Mouse (Mus musculus): ENCODE measurements around the gene AI837181.
A peak's percentile ranks its signal among the peaks of the same experiment; 100 is the strongest.
"Not testable (repeated sequence)": the region's sequence is repeated elsewhere in the genome, so short reads cannot be mapped to it uniquely, and the experiment has no call there.

Gene AI837181

DNA sequence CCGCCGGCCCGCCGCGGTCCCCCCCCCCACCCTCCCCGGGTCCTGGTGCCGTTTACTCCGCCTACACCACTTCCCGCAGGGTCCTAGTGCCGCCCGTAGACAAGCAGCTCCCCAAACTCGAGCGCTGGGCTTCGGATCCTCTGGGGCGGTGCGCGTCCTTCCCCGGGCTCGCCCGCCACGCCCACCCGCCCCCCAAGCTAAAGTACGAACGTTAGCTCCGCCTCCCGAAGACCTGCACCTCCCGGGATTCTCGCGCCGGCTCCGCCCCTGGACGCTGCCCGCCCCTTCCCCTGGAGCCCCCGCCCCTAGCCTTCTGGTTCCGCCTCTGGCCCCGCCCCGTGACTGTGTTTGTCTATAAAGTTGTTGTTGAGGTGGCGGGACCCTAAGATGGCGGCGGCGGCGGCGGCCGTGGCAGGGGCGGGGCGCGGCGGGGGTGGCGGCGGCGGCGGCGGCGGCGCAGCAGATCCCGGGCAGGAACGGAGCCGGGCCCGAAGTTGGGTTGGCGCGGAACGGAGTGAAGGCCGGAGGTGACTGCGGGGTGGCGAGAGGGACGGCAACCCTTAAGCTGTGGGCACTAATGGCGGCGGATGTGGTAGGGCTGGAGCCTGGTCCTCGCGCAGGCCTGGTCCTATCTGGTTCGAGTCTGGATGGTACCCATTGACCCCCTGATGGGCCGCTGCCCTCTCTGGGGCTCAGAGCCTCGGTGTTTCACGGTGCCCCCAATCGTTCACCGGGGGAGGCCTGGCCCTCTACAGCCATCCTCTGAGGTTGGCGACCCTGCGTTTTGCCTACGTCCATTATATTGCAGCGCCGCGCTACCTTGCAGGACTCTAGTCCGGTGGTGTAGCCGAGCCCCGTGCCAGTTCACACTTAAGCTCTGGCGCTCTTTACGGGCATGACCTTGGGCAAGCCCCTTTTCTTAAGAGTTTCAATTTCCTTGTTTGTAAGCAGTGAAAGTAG, at the start of gene AI837181, which contains the start of gene Drap1:
AI837181 (plus strand) TSS at position 363 of the 960 bp plus-strand sequence.
Drap1 (minus strand) TSS at position 198 of the 960 bp plus-strand sequence.
- DNase-seq (ENCODE audit: low spot score) = peak; percentile 95

DNA sequence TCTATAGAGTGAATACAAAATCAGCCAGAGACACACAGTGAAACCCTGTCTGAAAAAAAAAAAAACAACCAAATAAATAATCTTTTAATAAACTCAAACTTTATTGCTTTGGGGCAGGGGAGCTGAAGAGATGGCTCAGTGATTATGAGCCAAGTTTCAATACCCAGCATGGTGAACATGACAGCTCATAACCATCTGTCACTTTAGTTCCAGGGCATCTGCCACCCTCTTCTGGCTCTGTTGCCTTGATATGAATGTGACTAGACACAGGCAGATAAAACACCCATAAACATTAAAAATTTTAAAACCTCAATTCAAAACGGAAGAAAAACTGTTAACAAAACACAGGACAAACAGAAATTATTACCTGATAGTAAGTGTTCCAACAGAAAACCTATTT, 47.5 kb upstream of the AI837181 start:
- DNase-seq (ENCODE audit: low spot score) = no peak

DNA sequence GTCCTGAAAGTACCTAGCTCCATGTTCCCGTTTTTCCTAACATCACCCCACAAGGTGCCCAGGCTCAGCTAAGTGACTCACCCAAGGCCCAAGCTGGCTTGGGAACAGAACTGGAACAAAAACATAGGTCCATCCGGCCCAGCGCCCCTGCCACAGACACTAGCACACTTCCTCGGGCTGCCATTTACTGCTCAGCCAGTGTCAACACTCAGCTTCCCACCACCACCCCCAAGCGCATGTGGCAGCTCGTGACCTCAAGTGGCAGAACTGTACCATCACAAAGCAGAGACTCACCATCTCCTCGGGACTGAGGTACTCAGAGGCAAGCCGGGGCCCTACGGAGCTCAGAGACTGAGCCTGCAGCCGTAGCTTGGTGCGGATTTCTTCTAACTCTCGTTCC, 41.6 kb upstream of the AI837181 start:
- no peak for DNase-seq (ENCODE audit: low spot score)

DNA sequence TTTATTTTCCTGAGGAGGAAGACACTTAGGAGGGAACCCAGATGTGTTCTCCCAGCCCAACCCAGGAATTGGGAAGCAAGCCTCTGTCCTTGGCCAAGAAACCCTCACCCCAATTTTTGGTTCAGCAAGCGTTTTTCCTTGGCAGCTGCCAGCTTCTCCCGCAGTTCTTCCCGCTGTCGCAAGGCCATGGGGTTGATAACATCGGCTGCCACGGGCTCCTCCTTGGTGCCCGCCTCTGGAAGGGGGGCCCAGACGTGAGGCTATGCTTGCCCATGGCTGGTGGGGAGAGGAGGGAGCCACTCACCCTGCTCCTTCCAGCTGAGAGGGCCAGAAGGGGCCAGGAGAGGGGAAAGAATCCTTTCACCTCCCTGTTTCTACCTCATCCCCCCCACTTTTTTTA, 40.2 kb upstream of the AI837181 start:
- no peak for DNase-seq (ENCODE audit: low spot score)

DNA sequence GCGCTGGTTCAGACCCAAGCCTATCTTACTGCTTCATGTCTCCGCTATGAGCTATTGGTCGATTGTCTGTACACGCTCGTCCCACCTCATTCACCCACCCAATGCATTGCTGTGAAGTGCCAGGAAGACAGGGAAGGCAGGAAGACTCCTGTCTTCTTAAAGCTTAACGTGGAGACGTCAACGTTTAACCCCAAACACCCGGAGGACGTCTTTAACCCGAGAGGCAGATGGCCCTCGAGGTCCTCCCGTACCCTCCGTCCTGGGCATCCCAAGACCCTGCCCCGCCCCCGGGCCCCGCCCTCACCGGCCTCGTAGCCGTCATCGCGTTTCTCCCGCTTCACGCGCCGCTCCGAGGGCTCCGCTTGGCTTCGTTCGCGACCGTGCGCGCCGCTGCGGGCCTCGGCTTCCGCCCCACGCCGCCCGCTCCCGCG, 36.9 kb upstream of the AI837181 start:
- DNase-seq (ENCODE audit: low spot score) = peak; percentile 27

DNA sequence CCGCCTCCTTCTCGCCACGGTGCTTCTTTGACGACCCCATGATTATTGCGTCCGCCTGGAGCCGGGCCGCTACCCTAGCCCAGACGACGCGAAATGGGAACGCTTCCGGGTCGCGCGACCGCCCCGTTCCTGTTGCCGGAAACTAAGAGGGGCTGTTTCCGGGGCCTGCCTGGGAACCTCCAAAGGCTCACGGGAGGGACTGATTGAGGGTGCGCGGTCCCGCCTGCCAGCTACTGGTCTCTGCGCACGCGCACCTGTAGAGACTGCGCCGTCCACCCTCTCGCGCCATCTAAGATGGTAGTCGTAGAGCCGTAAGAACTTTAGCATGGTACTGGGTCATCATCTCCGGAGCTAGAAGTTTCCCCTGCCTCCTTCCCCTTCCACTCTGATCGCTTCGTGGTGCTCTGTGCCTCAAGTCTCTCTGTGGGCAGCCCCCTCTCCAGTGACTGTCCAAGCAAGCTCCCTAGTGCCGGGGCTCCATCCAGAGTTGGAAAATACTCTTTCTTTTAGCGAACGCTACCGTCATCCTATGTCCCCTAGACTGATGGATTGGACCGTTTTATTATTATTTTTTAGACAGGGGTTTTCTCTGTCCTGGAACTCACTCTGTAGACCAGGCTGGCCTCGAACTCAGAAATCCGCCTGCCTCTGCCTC, 36.2 kb upstream of the AI837181 start, which contains the start of gene Sart1:
Sart1 (minus strand) TSS at position 116 of the 655 bp plus-strand sequence.
- DNase-seq (ENCODE audit: low spot score) = peak; percentile 95

DNA sequence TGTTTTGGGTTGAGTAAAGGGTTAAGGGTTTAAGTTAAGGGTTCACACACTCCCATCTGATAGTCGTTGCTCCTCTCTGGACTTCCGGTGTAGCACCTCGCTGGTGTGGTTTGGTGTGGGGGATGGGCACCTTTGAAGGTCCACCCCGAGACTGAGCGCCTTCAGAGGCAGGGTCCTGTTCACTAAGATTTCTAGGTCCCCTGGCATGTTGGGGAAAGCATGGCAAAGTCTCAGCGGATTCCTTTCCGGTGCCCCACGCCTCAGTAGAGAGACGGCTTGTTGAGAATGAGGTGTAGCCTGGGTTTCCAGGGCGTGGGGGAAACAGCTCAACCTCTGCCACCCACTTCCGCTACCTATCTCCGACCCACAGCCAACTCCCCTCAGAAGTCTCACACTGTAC, 35.3 kb upstream of the AI837181 start:
- peak; percentile 52 for DNase-seq (ENCODE audit: low spot score)

DNA sequence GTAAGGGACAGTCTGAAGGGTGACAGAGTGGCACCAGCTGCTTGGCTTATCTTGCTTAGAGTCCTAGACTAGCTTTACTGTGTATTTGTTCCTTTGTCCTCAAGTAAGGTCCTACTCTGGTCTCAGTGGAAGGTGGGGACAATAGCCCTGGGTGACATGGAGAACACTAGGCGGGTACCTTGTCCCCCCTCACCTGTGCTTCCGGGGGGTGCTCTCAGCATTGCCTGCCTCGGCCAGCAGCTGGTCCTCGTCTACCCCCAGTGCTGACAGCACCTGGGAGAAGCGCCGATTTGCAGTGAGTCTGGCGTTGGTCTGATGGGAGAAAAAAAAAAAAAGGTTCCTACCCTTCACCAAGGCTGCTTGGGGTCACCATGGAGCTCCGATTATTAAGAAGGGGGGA, 34.5 kb upstream of the AI837181 start:
- no peak for DNase-seq (ENCODE audit: low spot score)

DNA sequence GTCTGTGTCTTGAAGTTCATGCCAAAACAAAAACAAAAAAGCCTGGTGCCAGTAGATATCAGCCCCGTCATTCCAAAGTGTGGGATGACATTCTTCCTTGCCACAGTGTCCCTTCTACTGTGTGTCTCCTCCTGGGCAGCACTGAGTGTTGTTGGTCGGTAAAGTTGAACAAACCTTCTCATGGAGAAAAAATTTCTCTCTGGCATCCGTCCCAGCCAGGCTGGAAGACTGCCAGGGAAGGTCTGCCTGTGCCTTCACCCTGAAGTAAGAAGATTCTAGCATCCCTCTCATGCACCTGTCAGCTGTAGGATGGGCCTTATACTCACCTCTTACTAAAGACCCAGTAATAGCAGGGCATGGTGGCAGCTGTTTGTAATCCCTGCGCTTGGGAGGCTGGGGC, 32.1 kb upstream of the AI837181 start:
- DNase-seq (ENCODE audit: low spot score) = peak; percentile 78

DNA sequence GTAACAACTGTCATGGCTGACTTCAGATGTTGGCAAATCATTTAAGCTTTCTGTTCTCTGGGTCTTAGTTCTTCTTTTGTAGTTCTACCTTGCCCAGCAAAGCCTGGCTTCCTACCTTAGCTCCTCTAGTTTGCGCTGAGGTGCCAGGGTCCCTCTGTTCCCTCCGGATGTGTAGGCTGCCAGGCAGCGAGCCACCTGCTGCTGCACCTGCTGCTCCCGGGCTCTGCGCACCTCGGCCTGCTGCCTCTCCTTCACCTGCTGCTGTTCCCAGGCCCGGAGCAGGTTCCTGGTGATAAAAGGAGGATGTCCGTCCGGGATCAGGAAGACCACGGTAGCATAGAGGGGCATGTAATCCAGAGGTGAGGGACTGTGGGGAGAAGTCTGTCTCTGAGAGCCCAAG, 30.8 kb upstream of the AI837181 start:
- DNase-seq (ENCODE audit: low spot score) = no peak

DNA sequence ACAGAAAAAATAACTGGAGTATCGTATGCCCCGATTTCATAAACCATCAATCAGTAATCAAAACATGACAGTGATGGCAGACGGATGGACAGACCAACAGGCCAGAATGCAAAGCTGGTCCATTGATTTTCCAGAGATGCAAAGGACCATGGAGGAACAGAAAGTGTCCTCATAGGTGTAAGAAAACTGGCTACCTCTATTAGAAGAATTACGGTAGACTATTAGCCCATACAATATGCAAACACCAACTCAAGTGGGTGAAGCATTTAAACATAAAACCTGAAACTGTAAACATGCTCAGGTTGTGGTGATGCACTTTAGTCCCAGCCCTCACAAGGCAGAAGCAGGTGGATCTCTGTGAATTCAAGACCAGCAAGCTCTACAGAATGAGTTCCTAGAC, 29.6 kb upstream of the AI837181 start:
- DNase-seq (ENCODE audit: low spot score) = no peak

DNA sequence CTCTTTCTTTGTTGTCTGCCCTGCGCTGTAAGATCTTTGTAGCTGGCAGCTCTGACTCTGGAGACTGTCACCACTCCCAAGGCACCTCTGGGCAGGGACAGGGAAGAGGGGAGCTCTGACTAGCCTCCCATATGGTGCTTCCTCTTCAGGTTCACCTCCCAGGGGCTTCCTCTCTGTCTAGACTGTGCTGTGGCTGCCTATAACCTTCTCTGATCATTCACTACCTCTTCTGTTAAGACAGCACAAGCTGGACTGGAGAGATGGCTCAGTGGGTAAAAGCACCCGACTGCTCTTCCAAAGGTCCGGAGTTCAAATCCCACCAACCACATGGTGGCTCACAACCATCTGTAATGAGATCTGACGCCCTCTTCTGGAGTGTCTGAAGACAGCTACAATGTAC, 23.9 kb upstream of the AI837181 start:
- not testable (repeated sequence) for DNase-seq (ENCODE audit: low spot score)

DNA sequence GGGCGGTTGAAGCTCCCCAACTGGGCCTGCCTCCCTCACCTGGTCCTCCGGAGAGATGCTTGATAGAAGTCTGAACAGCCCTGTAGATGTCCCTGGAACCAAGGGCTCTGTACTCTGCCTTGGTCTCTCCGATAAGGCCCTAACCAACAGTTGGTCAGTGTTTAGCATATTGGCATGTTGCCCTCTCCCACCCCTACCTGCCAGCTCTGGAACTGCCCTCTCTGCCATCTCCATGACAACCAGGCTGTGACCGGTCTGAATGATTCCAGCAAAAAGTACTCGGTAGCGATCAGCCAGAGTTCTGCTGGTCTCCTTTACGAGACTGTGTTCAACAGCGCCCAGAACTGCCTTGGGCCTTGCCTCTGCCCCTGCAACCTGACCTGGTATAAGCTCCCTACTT, 22.7 kb upstream of the AI837181 start, which contains the start of gene Tsga10ip:
Tsga10ip (minus strand) TSS at position 234 of the 400 bp plus-strand sequence.
- DNase-seq (ENCODE audit: low spot score) = no peak

DNA sequence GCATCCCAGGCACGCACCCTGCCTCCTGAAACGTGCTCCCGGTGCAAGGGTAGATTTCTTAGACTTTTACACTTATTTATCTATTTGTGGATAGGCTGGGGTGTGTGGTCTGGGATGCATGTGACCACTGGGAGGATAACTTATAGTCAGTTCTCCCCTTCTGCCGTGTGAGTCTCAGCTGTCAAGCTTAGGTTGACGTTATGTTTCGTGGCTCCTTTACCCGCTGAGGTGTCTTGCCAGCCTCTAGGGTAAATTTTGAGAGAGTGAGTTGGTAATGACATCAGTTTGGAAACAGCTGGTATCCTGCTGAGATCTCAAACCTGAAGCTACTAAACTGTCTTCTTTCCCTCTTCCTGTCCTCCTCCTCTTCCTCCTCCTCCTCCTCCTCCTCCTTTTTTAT, 19.0 kb upstream of the AI837181 start:
- DNase-seq (ENCODE audit: low spot score) = no peak

DNA sequence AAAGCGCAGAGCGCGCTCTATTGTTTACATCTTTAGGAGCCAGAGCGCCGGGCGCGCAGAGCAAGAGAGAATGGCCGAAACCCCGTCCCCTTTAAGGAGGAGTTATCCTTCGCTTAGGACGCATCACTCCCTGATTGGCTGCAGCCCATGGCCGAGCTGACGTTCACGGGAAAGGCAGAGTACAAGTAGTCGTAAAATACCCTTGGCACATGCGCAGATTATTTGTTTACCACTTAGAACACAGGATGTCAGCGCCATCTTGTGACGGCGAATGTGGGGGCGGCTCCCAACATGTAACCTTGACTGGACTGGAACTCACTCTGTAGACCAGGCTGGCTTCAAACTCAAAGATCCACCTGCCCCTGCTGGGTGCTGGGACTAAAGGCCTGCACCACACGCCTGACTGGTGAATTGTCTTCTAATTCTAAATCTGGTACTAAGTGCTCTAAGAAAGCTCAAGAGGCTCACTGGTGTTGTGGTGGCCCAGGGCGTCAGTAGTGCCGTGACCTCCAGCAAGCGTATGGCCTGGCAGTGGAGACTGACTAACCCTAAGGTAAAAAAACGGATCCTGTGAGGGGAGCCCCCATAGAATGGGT, 18.3 kb upstream of the AI837181 start:
- not testable (repeated sequence) for DNase-seq (ENCODE audit: low spot score)

DNA sequence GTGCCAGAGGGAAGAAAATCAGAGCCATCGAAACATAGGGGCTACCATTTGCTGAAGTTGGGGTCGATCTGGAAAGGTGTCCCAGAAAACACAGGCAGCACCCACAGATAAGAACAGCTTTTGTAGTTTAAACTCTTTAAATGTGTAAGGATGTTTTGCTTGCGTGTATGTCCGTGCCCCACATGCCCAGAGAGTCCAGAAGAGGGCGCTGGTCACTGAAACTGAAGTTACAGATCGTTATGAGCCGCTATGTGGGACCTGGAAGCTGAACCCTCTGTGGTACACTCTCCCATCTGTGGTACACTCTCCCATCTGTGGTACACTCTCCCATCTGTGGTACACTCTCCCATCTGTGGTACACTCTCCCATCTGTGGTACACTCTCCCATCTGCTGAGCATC, 17.8 kb upstream of the AI837181 start:
- peak; percentile 67 for DNase-seq (ENCODE audit: low spot score)

DNA sequence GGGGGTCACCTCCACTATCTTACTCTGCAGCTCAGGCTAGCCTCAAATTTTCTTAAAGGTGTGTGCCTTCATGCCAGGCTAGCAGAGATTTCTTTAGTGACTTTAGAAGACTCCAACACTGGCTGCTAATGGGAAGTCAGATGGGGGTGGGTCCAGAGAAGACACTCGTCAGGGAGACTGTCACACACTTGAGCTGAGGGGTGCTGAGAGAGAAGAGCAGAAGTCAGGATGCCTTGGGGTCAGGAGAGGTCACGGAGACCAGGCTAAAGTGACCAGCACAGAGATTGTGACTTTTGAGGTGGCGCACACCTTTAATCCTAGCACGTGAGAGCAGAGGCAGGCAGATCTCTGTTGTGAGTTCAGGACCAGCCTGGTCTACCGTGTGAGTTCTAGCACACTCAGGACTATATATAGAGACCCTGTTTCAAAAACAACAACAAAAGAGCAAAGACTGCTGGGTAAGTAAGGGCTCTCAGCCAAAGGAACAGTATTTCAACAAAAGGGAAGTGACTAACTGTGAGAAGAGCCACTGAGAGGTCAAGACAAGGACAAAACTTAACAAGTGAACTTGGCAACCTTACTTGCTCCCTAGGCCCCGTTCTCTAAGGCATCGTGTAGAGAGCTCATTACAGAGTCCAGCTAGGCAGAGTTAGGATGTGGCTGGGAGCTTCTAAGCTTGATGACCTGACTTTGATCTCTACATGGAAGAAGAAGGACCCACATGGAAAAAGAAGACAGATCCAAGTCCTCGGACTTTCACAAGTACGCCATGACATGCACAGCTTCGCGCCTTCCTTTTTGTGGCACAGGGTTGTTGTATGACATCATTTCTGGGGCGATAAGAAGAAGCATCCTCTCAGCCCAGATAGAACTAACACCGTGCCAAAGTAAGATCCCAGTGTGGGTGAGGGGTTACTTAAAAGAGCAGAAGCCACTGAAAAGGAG, 16.6 kb upstream of the AI837181 start:
- no peak for DNase-seq (ENCODE audit: low spot score)

DNA sequence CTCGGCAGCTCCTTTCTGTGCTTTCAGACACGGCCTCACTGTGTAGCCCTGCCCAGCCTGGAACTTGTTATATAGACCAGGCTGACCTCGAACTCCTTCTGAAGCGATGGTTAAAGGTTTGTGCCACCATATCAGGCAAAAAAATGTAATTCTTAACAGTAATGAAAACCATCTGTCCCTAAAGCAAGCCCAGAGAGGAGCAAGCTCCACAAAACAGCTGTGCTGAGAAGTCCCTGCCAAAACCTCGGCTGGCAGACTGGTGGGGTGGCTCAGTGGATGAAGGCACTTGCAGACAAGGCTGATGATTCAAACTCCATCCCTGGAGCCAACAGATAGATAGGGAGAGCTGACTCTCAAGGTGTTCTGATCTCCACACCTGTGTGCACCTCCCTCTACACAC, 15.9 kb upstream of the AI837181 start:
- DNase-seq (ENCODE audit: low spot score) = no peak

DNA sequence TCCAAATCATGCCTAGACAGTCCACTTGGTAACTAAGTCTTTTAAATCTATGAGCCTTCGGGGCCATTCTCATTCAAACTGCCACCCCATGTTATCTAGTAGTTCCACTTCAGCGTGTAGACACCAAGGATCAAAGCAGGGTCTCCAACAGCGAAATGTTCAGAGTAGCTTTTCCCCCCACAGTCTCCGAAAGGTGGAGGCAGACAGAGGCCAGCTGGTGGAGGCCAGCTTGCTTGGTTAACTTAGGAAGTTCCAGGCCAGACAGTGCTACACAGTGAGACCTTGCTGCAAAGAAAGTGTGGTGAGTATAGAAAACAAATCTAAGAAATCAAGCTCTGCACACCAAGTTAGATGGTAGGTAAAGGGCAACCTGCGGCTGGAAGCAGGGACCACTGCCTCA, 14.3 kb upstream of the AI837181 start:
- no peak for DNase-seq (ENCODE audit: low spot score)

DNA sequence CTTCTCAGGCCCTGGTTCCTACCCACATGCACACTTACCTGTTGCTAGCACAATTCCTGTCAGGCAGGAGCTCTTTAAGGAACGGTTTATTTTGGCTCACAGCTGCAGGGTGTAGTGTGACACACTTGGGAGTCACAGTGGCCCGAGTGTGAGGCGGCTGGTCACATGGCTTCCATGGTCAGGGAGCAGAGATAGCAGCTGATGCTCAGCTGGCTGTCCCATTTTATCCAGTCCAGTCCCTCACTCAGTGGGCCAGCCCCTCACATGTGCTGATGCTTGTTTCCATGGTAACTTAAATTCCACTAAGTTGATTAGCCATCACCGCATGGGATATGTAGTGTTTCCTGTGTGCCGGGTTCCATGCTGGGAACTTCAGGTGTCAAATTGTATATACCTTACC, 13.0 kb upstream of the AI837181 start:
- no peak for DNase-seq (ENCODE audit: low spot score)

DNA sequence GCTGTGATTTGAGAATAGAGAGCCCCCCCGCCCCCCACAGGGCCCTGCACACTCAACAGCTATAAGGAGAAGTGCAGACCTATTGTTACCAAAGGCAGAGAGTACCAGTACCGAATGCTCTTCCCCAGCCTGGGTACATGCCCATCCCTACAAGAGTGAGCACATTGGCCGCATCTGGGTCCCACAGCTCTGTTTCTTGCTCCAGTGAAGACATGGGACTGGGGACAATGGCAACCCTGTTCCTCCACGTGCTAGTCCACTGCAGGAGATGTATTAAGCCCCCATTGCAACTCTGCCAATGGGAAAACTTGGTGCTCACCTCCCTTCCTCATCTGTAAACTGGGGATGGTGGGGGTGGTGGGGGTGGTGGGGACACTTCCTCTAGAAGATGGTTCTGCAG, 11.1 kb upstream of the AI837181 start:
- no peak for DNase-seq (ENCODE audit: low spot score)

Data from urinary bladder, postnatal 14 days (tissue).